Mouse (Mus musculus): ENCODE measurements around the gene Kdm4c.

- TF ChIP-seq CTCF (IDR thresholded peaks at IDR 0.05; ENCODE audit: low read depth) (no peak), EP300 (IDR thresholded peaks at IDR 0.05; ENCODE audit: low read depth) (no peak)
Observed at GRCm38 (mm10) chr4:74393162-74393561, 150.9 kb downstream of the Kdm4c start.

All from heart, postnatal 0 days (tissue).